Mouse (Mus musculus): ENCODE results near the gene Gpr160. TPM values are rescaled to one million over a fixed set of nuclear protein-coding genes. Genes with fewer than 3 reads are reported as not detected.
A peak's percentile ranks its signal among the peaks of the same experiment; 100 is the strongest.

The Gpr160 gene
- total and polyA plus RNA-seq, 3 experiments = 0.70 to 1.2 (median 1.0) TPM

GRCm38 (mm10) chr3:30929828-30930227, 74.1 kb downstream of the Gpr160 start:
- in situ Hi-C loops (cut with MboI; ENCODE audit: low pct_ligation_motif_present, low pct_unique_long_range_greater_than_20kb, low sequenced_read_pairs) = no loop called here
- H3K36me3 ChIP-seq (replicated peaks in 1 of 2; ENCODE audit: control insufficient read depth in 1 of 2, insufficient read depth in 1 of 2, low read length in 1 of 2) = peaks cover 5 to 14% of the 10 kb centered on the region in 2 experiments
- H3K4me3 ChIP-seq (replicated peaks in 1 of 3; ENCODE audit: low read depth in 2 of 3, low read length in 2 of 3, poor library complexity in 1 of 3) = peak overlapping the region; percentile 37 to 48 (median 47)
- H3K9me3 ChIP-seq (replicated peaks; ENCODE audit: low read length) = no peaks in the 10 kb centered on the region
- H3K9ac ChIP-seq (ENCODE audit: insufficient read depth, low read depth) = peak overlapping the region; percentile 57; the same call in 1 of the 2 replicates
- TF ChIP-seq POLR2A (IDR thresholded peaks at IDR 0.05; ENCODE audit: low read depth, low read length) (peak; percentile 51), USF1 (IDR thresholded peaks at IDR 0.05; ENCODE audit: low read depth, low read length) (peak; percentile 46), ZNF384 (IDR thresholded peaks at IDR 0.05; ENCODE audit: low read depth, low read length) (no peak), E2F4 (IDR thresholded peaks at IDR 0.05; ENCODE audit: insufficient replicate concordance, low read depth, low read length) (no peak), ZC3H11A (IDR thresholded peaks at IDR 0.05; ENCODE audit: low read depth, low read length) (no peak), GABPA (IDR thresholded peaks at IDR 0.05; ENCODE audit: insufficient replicate concordance, low read depth, low read length) (no peak), ELF1 (IDR thresholded peaks at IDR 0.05; ENCODE audit: low read depth, low read length) (peak; percentile 90), ETS1 (conservative IDR thresholded peaks at IDR 0.05; ENCODE audit: low read depth, low read length) (peak; percentile 17; the same call in 1 of the 2 replicates), TBP (conservative IDR thresholded peaks at IDR 0.05; ENCODE audit: low read depth, low read length) (peak; percentile 61; the same call in 1 of the 2 replicates), RAD21 (IDR thresholded peaks at IDR 0.05; ENCODE audit: low read depth, low read length) (no peak; the same call in 1 of the 2 replicates), MEF2A (IDR thresholded peaks at IDR 0.05; ENCODE audit: borderline replicate concordance, low read depth, low read length) (peak; percentile 33; the same call in 1 of the 2 replicates), HCFC1 (IDR thresholded peaks at IDR 0.05; ENCODE audit: low read depth, low read length) (no peak), ZKSCAN1 (IDR thresholded peaks at IDR 0.05; ENCODE audit: borderline replicate concordance, low read depth, low read length) (0 out of 2 replicates have a peak, but pooled peaks have one; percentile 14), EP300 (IDR thresholded peaks at IDR 0.05; ENCODE audit: low read length) (peak; percentile 70; the same call in 1 of the 2 replicates), MAZ (IDR thresholded peaks at IDR 0.05; ENCODE audit: low read depth, low read length) (no peak; the same call in 1 of the 2 replicates), MAFK (IDR thresholded peaks at IDR 0.05; ENCODE audit: insufficient replicate concordance, low read length) (no peak), SMC3 (IDR thresholded peaks at IDR 0.05; ENCODE audit: low read depth, low read length) (no peak), KAT2A (IDR thresholded peaks at IDR 0.05; ENCODE audit: insufficient replicate concordance, low read length) (no peak), BHLHE40 (IDR thresholded peaks at IDR 0.05; ENCODE audit: low read depth, low read length) (peak; percentile 46), RCOR1 (conservative IDR thresholded peaks at IDR 0.05; ENCODE audit: low read depth, low read length) (no peak), POLR2AphosphoS2 (IDR thresholded peaks at IDR 0.05; ENCODE audit: low read depth, low read length) (no peak), CTCF (conservative IDR thresholded peaks at IDR 0.05 in 1 of 2, IDR thresholded peaks at IDR 0.05 in 1 of 2; ENCODE audit: low read depth in 2 of 2, low read length in 2 of 2) (peak in 1 of 2 experiments; percentile 19; a peak in 1 of 4 replicates), MYC (IDR thresholded peaks at IDR 0.05; ENCODE audit: low read depth, low read length) (peak; percentile 98), CHD1 (IDR thresholded peaks at IDR 0.05; ENCODE audit: low read depth, low read length) (no peak), JUND (conservative IDR thresholded peaks at IDR 0.05; ENCODE audit: low read depth, low read length) (peak; percentile 41; the same call in 1 of the 2 replicates), NRF1 (IDR thresholded peaks at IDR 0.05; ENCODE audit: low read depth, low read length) (no peak), SIN3A (IDR thresholded peaks at IDR 0.05; ENCODE audit: low read length) (peak; percentile 45; the same call in 1 of the 2 replicates), ZMIZ1 (IDR thresholded peaks at IDR 0.05; ENCODE audit: low read depth, low read length) (0 out of 2 replicates have a peak, but pooled peaks have one; percentile 35), TCF12 (IDR thresholded peaks at IDR 0.05; ENCODE audit: low read depth, low read length) (peak; percentile 37; the same call in 1 of the 2 replicates), CHD2 (IDR thresholded peaks at IDR 0.05; ENCODE audit: low read length) (no peak), JUN (IDR thresholded peaks at IDR 0.05; ENCODE audit: insufficient read depth, low read depth, low read length) (no peak), PAX5 (IDR thresholded peaks at IDR 0.05; ENCODE audit: low read length) (no peak), USF2 (conservative IDR thresholded peaks at IDR 0.05; ENCODE audit: low read depth, low read length) (no peak), MXI1 (IDR thresholded peaks at IDR 0.05; ENCODE audit: low read depth, low read length) (peak; percentile 77; the same call in 1 of the 2 replicates), IRF4 (IDR thresholded peaks at IDR 0.05; ENCODE audit: low read depth, low read length) (peak; percentile 67), MAX (IDR thresholded peaks at IDR 0.05; ENCODE audit: low read length) (peak; percentile 94), UBTF (IDR thresholded peaks at IDR 0.05; ENCODE audit: low read depth, low read length) (no peak), NELFE (IDR thresholded peaks at IDR 0.05; ENCODE audit: low read depth, low read length) (peak; percentile 51)
- peaks cover 37% of the 10 kb centered on the region for H3K79me2 ChIP-seq (replicated peaks; ENCODE audit: control insufficient read depth, extremely low read depth, insufficient read depth, poor library complexity, severe bottlenecking)
- peak overlapping the region; percentile 66; the same call in 1 of the 2 replicates for H3K4me2 ChIP-seq (ENCODE audit: insufficient read depth, low read depth, poor library complexity, severe bottlenecking)
- H3K27me3 ChIP-seq (replicated peaks) = no peaks in the 10 kb centered on the region
- dilution Hi-C loops (cut with MboI; ENCODE audit: extremely low pct_ligation_motif_present, extremely low pct_unique_long_range_greater_than_20kb, low sequenced_read_pairs) = no loop called here
- H3K27ac ChIP-seq (ENCODE audit: insufficient read depth, low read depth) = peak overlapping the region; percentile 71
- H3K4me1 ChIP-seq (ENCODE audit: control insufficient read depth in 1 of 2, insufficient read depth in 2 of 2) = peaks cover 13 to 62% of the 10 kb centered on the region in 2 experiments
- DNase-seq (ENCODE audit: extremely low read depth) = peak; percentile 81

All from CH12.LX (cell line).